Mouse (Mus musculus) neutrophil, adult 83 days (primary cell): ENCODE data around the gene Lat2. TPM values are rescaled to one million over a fixed set of nuclear protein-coding genes. Genes with fewer than 3 reads are reported as not detected.

ENCODE experiments used
- total RNA-seq, 2 experiments: library from RNA; stranded (reverse); gene quantifications; one replicate each; pipeline ENCODE4 v1.2.4; 2023

Gene Lat2
- 10 to 100 TPM; 35.1 to 40.0 TPM for total RNA-seq

DNA sequence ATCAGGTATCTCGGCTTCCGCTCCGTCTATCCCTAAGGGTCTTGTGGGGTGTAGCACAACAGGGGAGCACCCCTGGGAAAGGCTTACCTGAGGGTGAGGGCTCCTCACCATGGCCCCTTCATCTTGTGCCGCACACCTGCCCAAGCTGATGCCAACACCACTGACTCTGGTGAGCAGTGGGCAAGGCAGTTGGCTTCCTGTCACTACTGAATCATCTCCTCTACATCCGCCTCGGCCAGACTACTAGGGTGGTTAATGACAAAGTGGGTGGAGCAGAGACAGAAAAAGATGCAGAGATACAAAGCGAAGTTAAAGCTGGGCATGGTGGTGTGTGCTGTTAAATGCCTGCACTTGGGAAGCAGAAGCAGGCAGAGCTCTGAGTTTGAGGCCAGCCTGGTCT, at the start of gene Lat2:
Gene Lat2, minus strand, starts transcription at position 224 of the 400 bp plus-strand sequence.

DNA sequence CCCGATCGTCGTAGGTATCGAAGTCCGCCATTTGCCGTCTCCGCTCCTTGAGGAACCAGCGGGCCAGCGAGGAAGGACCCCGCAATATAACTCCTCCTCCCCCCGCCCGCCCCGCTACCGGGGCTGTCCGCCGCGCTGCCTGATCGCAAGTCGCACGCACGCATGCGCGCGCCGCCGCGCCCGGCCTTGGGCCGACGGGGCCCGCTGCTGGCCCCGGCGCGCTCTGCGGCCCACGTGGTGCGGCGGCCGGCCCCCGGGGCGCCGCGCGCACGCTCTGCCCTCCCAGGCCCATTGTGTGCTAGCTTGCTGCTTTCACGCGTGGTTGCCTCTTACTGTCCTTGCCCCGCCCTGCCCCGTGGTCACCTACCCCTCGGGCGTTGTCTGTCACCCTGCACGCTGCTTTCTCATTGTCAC, 24.5 kb upstream of the Lat2 start, which contains the start of gene Eif4h:
Gene Eif4h, minus strand, starts transcription at position 222 of the 414 bp plus-strand sequence.

DNA sequence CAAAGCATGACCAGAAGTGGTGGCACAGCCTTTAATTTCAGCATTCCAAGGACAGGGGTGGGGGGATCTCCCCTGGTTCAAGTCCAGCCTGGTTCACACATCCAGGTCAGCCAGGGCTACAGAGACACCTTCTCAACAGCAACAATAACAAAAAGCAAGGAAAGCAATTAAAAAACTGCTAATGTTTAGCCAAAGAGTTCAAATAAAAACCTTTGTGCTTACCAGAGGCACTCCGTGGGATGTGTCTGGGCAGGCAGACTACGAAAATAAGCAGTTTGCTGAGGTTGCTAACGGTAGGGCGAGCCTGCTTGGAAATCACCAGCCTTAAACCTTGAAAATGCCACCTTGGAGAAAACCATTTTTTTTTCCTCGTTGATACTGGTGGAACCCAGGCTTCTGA, 33.7 kb downstream of the Lat2 start, which contains the start of gene Rfc2:
Gene Rfc2, plus strand, starts transcription at position 221 of the 400 bp plus-strand sequence.

DNA sequence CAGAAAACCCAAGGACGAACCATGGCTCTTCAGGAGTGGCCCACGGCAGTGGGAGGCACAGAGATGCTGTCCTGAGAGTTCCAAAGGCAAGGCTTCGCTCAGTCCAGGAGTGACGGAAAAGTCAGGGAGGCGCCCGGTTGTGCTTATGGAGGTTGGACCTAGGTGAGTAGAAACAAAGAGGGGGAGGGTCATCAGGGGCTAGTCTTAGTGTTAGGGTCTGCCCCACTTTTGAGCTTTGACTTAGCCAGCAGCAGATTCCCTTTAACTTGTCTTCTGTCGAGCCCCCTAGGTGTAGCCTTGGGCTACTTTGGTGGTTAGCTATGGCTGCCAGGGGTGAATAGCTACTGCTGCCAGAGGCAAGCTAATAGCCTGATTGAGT, 54.8 kb downstream of the Lat2 start, which contains the start of gene Syna:
Gene Syna, minus strand, starts transcription at position 101 of the 379 bp plus-strand sequence.

DNA sequence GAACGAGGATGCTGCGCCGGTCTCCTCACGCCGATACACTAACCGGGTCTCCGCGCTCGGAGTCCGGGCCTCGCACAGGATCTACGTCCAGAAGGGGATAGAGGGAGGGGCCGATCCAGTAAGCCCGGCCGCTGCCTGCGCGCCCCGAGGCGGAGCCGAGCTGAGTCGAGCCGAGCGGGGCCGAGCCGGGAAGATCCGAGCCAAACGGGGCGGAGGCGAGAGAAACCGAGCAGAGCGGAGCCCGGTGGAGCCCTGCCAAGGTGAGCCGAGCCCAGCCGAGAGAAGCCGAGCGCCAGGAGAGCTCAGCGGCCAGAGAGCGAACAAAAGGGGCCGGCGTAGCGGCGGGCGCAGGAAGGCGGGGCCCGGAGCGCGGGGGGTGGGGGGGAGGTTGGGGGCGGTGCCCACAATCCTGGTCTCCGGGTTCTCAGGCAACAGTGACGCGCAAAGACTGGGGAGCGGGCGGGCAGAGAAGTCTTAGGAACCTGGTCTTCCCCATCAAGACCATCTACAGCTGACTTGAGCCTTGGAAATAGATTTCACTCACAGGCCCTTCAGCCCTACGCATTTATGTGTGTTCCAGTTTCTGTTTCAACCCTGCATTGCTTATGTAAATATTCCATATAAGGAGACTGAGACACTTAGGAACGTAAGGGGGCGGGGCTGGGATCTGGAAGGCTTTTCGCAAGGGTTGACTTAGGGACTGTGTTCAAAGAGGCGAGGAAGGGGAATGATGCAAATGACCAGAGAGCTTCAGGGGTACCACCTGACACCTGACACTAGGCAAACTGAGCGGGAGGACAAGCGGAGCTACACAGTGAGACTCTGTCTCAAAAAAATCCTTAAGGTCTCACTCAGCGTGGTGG, 62.5 kb downstream of the Lat2 start, which contains the start of gene Clip2:
Gene Clip2, minus strand, starts transcription at position 325 of the 863 bp plus-strand sequence.

Other genes with a start within 250 kb of the Lat2 start
- 10 to 100 TPM; 11.2 to 12.8 TPM for gene Gtf2ird1, start 158.3 kb downstream of the Lat2 start, total RNA-seq
- 1 to 10 TPM; 7.6 to 8.8 TPM for gene Clip2, start 62.6 kb downstream of the Lat2 start, total RNA-seq
- not detected for gene Syna, start 54.9 kb downstream of the Lat2 start, total RNA-seq
- 100 to 1,000 TPM in 1 of 2 experiments, 10 to 100 TPM in 1; 93.0 to 105 TPM for gene Rfc2, start 33.7 kb downstream of the Lat2 start, total RNA-seq
- 100 to 1,000 TPM; 169 to 182 TPM for gene Eif4h, start 24.5 kb upstream of the Lat2 start, total RNA-seq
- 10 to 100 TPM in 1 of 2 experiments, 1 to 10 TPM in 1; 8.6 to 10.3 TPM for gene Limk1, start 73.6 kb upstream of the Lat2 start, total RNA-seq
- gene Eln, start 132.3 kb upstream of the Lat2 start, total RNA-seq = not detected